Mouse (Mus musculus): Measurements from ENCODE around the gene B230104I21Rik. TPM values are rescaled to one million over a fixed set of nuclear protein-coding genes. Genes with fewer than 3 reads are reported as not detected.

B230104I21Rik gene
- polyA plus RNA-seq, 1 experiment from 2014 or later = not detected

Other genes starting within 250 kb of the B230104I21Rik start
- 0.84 and 1.1 TPM in 2 replicates for gene Trp73, start 195.9 kb upstream of the B230104I21Rik start, polyA plus RNA-seq (2014; fragmentation: Nextera tagmentation; extraction: Ambion mirVana)
- 47.4 and 50.0 TPM in 2 replicates for gene Wrap73, start 193.8 kb upstream of the B230104I21Rik start, polyA plus RNA-seq (2014; fragmentation: Nextera tagmentation; extraction: Ambion mirVana)
- gene Tprgl, start 175.5 kb upstream of the B230104I21Rik start, polyA plus RNA-seq (2014; fragmentation: Nextera tagmentation; extraction: Ambion mirVana) = 117 and 134 TPM in 2 replicates
- 17.6 and 22.9 TPM in 2 replicates for gene Megf6, start 165.4 kb upstream of the B230104I21Rik start, polyA plus RNA-seq (2014; fragmentation: Nextera tagmentation; extraction: Ambion mirVana)
- 4.8 and 5.6 TPM in 2 replicates for gene Arhgef16, start 34.5 kb upstream of the B230104I21Rik start, polyA plus RNA-seq (2014; fragmentation: Nextera tagmentation; extraction: Ambion mirVana)

All from embryonic facial prominence, embryonic 11.5 days (tissue).